Mouse (Mus musculus) lung, postnatal 0 days (tissue): Measurements from ENCODE around the gene Scgb1a1.

Experiments used
- CTCF ChIP-seq: IDR thresholded peaks from 2 replicates; pipeline ENCODE4 v1.5.1; 2016; ENCODE audit warnings: antibody characterized with exemption, mild to moderate bottlenecking
- EP300 ChIP-seq: IDR thresholded peaks from 2 replicates; pipeline ENCODE4 v1.6.1; 2016; ENCODE audit warnings: antibody characterized with exemption, mild to moderate bottlenecking, control low read depth

DNA sequence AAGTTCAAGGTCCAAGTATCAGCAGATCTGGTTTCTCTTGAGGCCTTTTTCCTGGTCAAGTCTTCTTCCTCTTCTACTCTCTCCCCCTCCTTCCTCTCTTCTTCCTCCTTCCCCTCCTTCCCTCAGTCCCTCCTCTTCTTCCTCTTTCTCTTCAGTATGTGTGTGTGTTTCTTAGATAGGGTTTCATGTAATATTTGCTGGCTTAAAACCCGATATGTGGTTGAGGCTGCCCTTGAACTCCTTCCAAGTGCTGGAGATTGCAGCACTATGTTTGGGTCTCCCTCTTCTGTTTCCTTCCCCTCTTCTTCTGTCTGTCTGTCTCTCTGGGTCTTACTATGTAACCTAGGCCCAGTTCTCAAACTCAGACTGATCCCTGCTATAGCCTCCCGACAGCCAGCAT is 24.9 kb downstream of the Scgb1a1 start:
- TF ChIP-seq CTCF (no peak), EP300 (no peak)
